Mouse (Mus musculus) forebrain, embryonic 14.5 days (tissue): ENCODE measurements around the gene Cib1. TPM values are rescaled to one million over a fixed set of nuclear protein-coding genes. Genes with fewer than 3 reads are reported as not detected.

Source experiments
- ATAC-seq: fragments of 200-750 bp; cut with Nextera tagmentation; 2 replicates; pipeline ENCODE4 v1.8.0; 2017; ENCODE audit warnings: mild to moderate bottlenecking, moderate library complexity
- DNase-seq: peaks from one replicate; pipeline ENCODE4 v3.0.0-alpha.2; 2015; ENCODE audit warnings: low spot score
- H3K27ac ChIP-seq: fragments of 300-500 bp; sonication (generic); 2 replicates; pipeline ENCODE4 v1.5.1; 2014; ENCODE audit warnings: low read depth, mild to moderate bottlenecking, control low read depth, low read length, moderate library complexity
- H3K27me3 ChIP-seq: fragments of 300-500 bp; sonication (generic); replicated peaks from 2 replicates; pipeline ENCODE4 v1.6.1; 2014; ENCODE audit warnings: low read length, control low read depth, mixed read lengths; ENCODE audit not compliant: control insufficient read depth, insufficient read depth
- H3K36me3 ChIP-seq: fragments of 300-500 bp; sonication (generic); 2 replicates; pipeline ENCODE4 v1.6.1; 2014; ENCODE audit warnings: low read length, control low read depth; ENCODE audit not compliant: control insufficient read depth, insufficient read depth
- H3K4me1 ChIP-seq: fragments of 300-500 bp; sonication (generic); 2 replicates; pipeline ENCODE4 v1.6.1; 2014; ENCODE audit warnings: antibody characterized with exemption, low read length, control low read depth; ENCODE audit not compliant: control insufficient read depth, insufficient read depth
- H3K4me2 ChIP-seq: fragments of 300-500 bp; sonication (generic); 2 replicates; pipeline ENCODE4 v1.6.1; 2014; ENCODE audit warnings: mild to moderate bottlenecking, control low read depth, low read length
- H3K4me3 ChIP-seq: fragments of 300-500 bp; sonication (generic); 2 replicates; pipeline ENCODE4 v1.5.1; 2014; ENCODE audit warnings: low read depth, low read length, control low read depth
- H3K9ac ChIP-seq: fragments of 300-500 bp; sonication (generic); 2 replicates; pipeline ENCODE4 v1.6.1; 2014; ENCODE audit warnings: mild to moderate bottlenecking, low read length, control low read depth, moderate library complexity
- H3K9me3 ChIP-seq: fragments of 300-500 bp; sonication (generic); replicated peaks from 2 replicates; pipeline ENCODE4 v1.6.1; 2016; ENCODE audit warnings: low read length, control low read depth, mixed read lengths; ENCODE audit not compliant: control insufficient read depth
- WGBS: fragments of 180-500 bp; shearing (Covaris S2); extraction: QIAGEN DNeasy Blood & Tissue Kit; methylation state at CpG from one replicate; pipeline ENCODE4 v1.1.7; 2014; 5-methylcytosine and 5-hydroxymethylcytosine counted together
- polyA plus RNA-seq: library from polyadenylated mRNA; unstranded; fragments of >200 nt; fragmentation: Nextera tagmentation; extraction: Ambion mirVana; gene quantifications from 2 replicates; pipeline ENCODE4 v1.2.1, GENCODE M21; 2014

The Cib1 gene
- polyA plus RNA-seq, 1 experiment from 2014 or later = 38.5 TPM

- no peaks in the 10 kb centered on the region for H3K27me3 ChIP-seq
- H3K27ac ChIP-seq = peak within 1 kb of the TSS; percentile 86
- ATAC-seq (peak; percentile 97), DNase-seq (peak; percentile 96)
- WGBS = under 1% methylated on average over 46 of the region's 51 CpGs
- no peaks in the 10 kb centered on the region for H3K36me3 ChIP-seq
- H3K9ac ChIP-seq = peak within 1 kb of the TSS; percentile 74
- peak within 1 kb of the TSS; percentile 69 for H3K4me2 ChIP-seq
- no peaks in the 10 kb centered on the region for H3K9me3 ChIP-seq
- H3K4me1 ChIP-seq = peaks cover 40% of the 10 kb centered on the region
- peak within 1 kb of the TSS; percentile 43 for H3K4me3 ChIP-seq
These were observed 45.9 kb downstream of the Cib1 start, which contains the start of gene Sema4b for GRCm38 (mm10) chr7:80186531-80187296. Sema4b (plus strand) TSS chr7:80186841.

- H3K27ac ChIP-seq = peak overlapping the region; percentile 86; the same call in 1 of the 2 replicates
- DNase-seq = no peak
- H3K9ac ChIP-seq = peak overlapping the region; percentile 74
- H3K9me3 ChIP-seq = no peaks in the 10 kb centered on the region
- H3K27me3 ChIP-seq = no peaks in the 10 kb centered on the region
- 12% methylated on average over 8 of the region's 8 CpGs for WGBS
- H3K36me3 ChIP-seq = no peaks in the 10 kb centered on the region
- peak overlapping the region; percentile 69 for H3K4me2 ChIP-seq
- ATAC-seq = no peak
- peaks cover 34% of the 10 kb centered on the region for H3K4me1 ChIP-seq
- peak overlapping the region; percentile 43 for H3K4me3 ChIP-seq
These were observed 46.6 kb downstream of the Cib1 start for GRCm38 (mm10) chr7:80186021-80186420.

- DNase-seq (no peak), ATAC-seq (no peak)
- H3K9me3 ChIP-seq = no peaks in the 10 kb centered on the region
- no peak overlapping the region for H3K4me3 ChIP-seq
- no peak overlapping the region for H3K27ac ChIP-seq
- no peak overlapping the region for H3K4me2 ChIP-seq
- H3K36me3 ChIP-seq = no peaks in the 10 kb centered on the region
- 79% methylated on average over 6 of the region's 6 CpGs for WGBS
- no peaks in the 10 kb centered on the region for H3K27me3 ChIP-seq
- peaks cover 29% of the 10 kb centered on the region for H3K4me1 ChIP-seq
- no peak overlapping the region for H3K9ac ChIP-seq
These were observed 47.6 kb downstream of the Cib1 start for GRCm38 (mm10) chr7:80184968-80185367.

- WGBS = 88% methylated on average over 4 of the region's 4 CpGs
- H3K27me3 ChIP-seq = no peaks in the 10 kb centered on the region
- H3K9me3 ChIP-seq = no peaks in the 10 kb centered on the region
- no peaks in the 10 kb centered on the region for H3K36me3 ChIP-seq
- ATAC-seq (no peak), DNase-seq (no peak)
- no peak overlapping the region for H3K9ac ChIP-seq
- no peak overlapping the region for H3K4me3 ChIP-seq
- peaks cover 26% of the 10 kb centered on the region for H3K4me1 ChIP-seq
- H3K4me2 ChIP-seq = no peak overlapping the region
- no peak overlapping the region for H3K27ac ChIP-seq
These were observed 48.1 kb downstream of the Cib1 start for GRCm38 (mm10) chr7:80184551-80184950.

GRCm38 (mm10) chr7:80183969-80184368 lies 48.6 kb downstream of the Cib1 start:
- Histone ChIP-seq H3K4me2 (no peak overlapping the region), H3K4me3 (no peak overlapping the region), H3K27ac (no peak overlapping the region), H3K27me3 (no peaks in the 10 kb centered on the region), H3K36me3 (no peaks in the 10 kb centered on the region), H3K9ac (no peak overlapping the region), H3K9me3 (no peaks in the 10 kb centered on the region), H3K4me1 (peaks cover 20% of the 10 kb centered on the region)
- WGBS = 34% methylated on average over 4 of the region's 5 CpGs
- ATAC-seq (no peak), DNase-seq (no peak)

GRCm38 (mm10) chr7:80183466-80183865 lies 49.1 kb downstream of the Cib1 start:
- ATAC-seq (no peak), DNase-seq (no peak)
- H3K4me3 ChIP-seq = no peak overlapping the region
- no peaks in the 10 kb centered on the region for H3K27me3 ChIP-seq
- WGBS = 95% methylated on average over 1 of the region's 1 CpGs
- H3K4me2 ChIP-seq = no peak overlapping the region
- H3K9ac ChIP-seq = no peak overlapping the region
- H3K9me3 ChIP-seq = no peaks in the 10 kb centered on the region
- H3K4me1 ChIP-seq = peaks cover 15% of the 10 kb centered on the region
- no peaks in the 10 kb centered on the region for H3K36me3 ChIP-seq
- no peak overlapping the region for H3K27ac ChIP-seq

GRCm38 (mm10) chr7:80182139-80182538 lies 50.5 kb downstream of the Cib1 start:
- H3K9ac ChIP-seq = no peak overlapping the region
- ATAC-seq = no peak
- H3K9me3 ChIP-seq = no peaks in the 10 kb centered on the region
- H3K4me1 ChIP-seq = peaks cover 4% of the 10 kb centered on the region; the same call in 1 of the 2 replicates
- H3K27ac ChIP-seq = no peak overlapping the region
- no peak overlapping the region for H3K4me2 ChIP-seq
- H3K27me3 ChIP-seq = no peaks in the 10 kb centered on the region
- no peak for DNase-seq
- H3K36me3 ChIP-seq = no peaks in the 10 kb centered on the region
- H3K4me3 ChIP-seq = no peak overlapping the region

GRCm38 (mm10) chr7:80181078-80181477 lies 51.5 kb downstream of the Cib1 start:
- no peak for DNase-seq
- Histone ChIP-seq H3K9me3 (no peaks in the 10 kb centered on the region), H3K4me1 (no peaks in the 10 kb centered on the region), H3K4me3 (no peak overlapping the region), H3K36me3 (no peaks in the 10 kb centered on the region), H3K27ac (no peak overlapping the region), H3K9ac (no peak overlapping the region), H3K4me2 (no peak overlapping the region), H3K27me3 (no peaks in the 10 kb centered on the region)
- 80% methylated on average over 2 of the region's 2 CpGs for WGBS
- no peak for ATAC-seq

- WGBS = 75% methylated on average over 3 of the region's 3 CpGs
- H3K9me3 ChIP-seq = no peaks in the 10 kb centered on the region
- no peak overlapping the region for H3K4me2 ChIP-seq
- no peaks in the 10 kb centered on the region for H3K4me1 ChIP-seq
- no peaks in the 10 kb centered on the region for H3K27me3 ChIP-seq
- DNase-seq (no peak), ATAC-seq (no peak)
- no peak overlapping the region for H3K4me3 ChIP-seq
- no peak overlapping the region for H3K27ac ChIP-seq
- no peaks in the 10 kb centered on the region for H3K36me3 ChIP-seq
- no peak overlapping the region for H3K9ac ChIP-seq
These were observed 52.4 kb downstream of the Cib1 start for GRCm38 (mm10) chr7:80180202-80180601.
